Mouse (Mus musculus) macrophage (primary cell): ENCODE data around the gene Ebpl. TPM values are rescaled to one million over a fixed set of nuclear protein-coding genes. Genes with fewer than 3 reads are reported as not detected.
A peak's percentile ranks its signal among the peaks of the same experiment; 100 is the strongest.

ENCODE experiments used
- H3K27ac ChIP-seq: fragments of 350-480 bp; formaldehyde crosslinking; 2 replicates; pipeline ENCODE4 v1.9.0; 2021
- H3K36me3 ChIP-seq: fragments of 350-480 bp; formaldehyde crosslinking; 2 replicates; pipeline ENCODE4 v1.9.0; 2021; ENCODE audit errors: inconsistent target
- H3K4me3 ChIP-seq: fragments of 350-480 bp; formaldehyde crosslinking; 2 replicates; pipeline ENCODE4 v1.9.0; 2021; ENCODE audit errors: inconsistent target
- H3K79me2 ChIP-seq: fragments of 350-480 bp; formaldehyde crosslinking; 2 replicates; pipeline ENCODE4 v1.9.0; 2021; ENCODE audit errors: inconsistent target
- WGBS: methylation state at CpG from one replicate; pipeline ENCODE4 v1.1.7; 2026; ENCODE audit warnings: inconsistent platforms; ENCODE audit not compliant: missing documents; 5-methylcytosine and 5-hydroxymethylcytosine counted together
- polyA plus RNA-seq: library from polyadenylated mRNA; stranded (reverse); fragments of 250-400 nt; gene quantifications from 3 replicates; pipeline ENCODE4 v1.2.4, GENCODE M21; 2018; ENCODE audit warnings: inconsistent platforms

The Ebpl gene
- polyA plus RNA-seq, 1 experiment from 2014 or later = 1.0 TPM

DNA sequence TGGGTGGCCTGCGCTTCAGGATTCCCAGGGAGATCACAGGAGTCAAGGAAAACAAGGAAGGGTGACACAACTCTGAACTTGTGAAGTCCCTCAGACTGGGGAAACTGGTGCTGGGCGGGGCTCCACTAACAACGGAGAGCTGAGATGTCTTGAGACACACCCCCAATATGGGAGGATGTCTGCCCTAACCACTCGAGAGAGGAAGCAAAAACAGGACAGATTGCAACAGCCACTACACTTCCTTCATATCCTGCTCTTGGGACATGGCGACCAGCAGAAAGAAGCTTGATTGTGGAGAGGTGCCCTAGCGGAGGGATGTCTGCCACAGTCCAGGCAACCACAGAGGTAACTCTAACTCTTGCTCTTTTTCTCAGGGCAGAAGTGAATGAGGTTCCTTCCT lies 50.6 kb downstream of the Ebpl start, which contains the start of gene Arl11:
TSS of gene Arl11 (plus strand) at position 161 of the 400 bp plus-strand sequence.
- peak within 1 kb of the TSS; percentile 99 for H3K27ac ChIP-seq
- H3K4me3 ChIP-seq = peak within 1 kb of the TSS; percentile 65
- WGBS = 4% methylated on average over 6 of the region's 6 CpGs
- no peaks in the 10 kb centered on the region for H3K36me3 ChIP-seq
- H3K79me2 ChIP-seq = peaks cover 19% of the 10 kb centered on the region

- no peaks in the 10 kb centered on the region for H3K36me3 ChIP-seq
- WGBS = 71% methylated on average over 4 of the region's 4 CpGs
- H3K4me3 ChIP-seq = no peak overlapping the region
- no peak overlapping the region for H3K27ac ChIP-seq
- no peaks in the 10 kb centered on the region for H3K79me2 ChIP-seq
These were observed 56.1 kb downstream of the Ebpl start for GRCm38 (mm10) chr14:61303969-61304609.

DNA sequence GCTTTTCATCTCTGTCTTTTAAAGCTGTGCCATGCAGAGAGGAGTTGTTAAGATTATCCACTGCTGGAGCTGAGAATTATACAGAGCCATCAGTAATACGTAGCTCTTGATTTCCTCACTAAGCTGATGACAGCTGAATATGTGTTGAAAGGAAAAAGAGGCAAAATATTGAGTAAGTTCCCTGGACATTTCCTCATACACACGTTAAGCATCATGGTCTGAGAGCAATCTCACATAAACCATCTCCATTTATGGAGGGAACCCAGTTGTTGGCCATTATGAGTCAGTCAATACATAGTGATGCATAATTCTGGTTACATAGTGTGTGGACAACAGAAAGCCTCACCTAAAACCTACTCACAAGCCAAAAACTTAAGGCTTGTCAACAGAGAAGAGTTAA lies 57.8 kb downstream of the Ebpl start:
- Histone ChIP-seq H3K4me3 (no peak overlapping the region), H3K27ac (no peak overlapping the region), H3K79me2 (no peaks in the 10 kb centered on the region), H3K36me3 (no peaks in the 10 kb centered on the region)
- 47% methylated on average over 2 of the region's 2 CpGs for WGBS

DNA sequence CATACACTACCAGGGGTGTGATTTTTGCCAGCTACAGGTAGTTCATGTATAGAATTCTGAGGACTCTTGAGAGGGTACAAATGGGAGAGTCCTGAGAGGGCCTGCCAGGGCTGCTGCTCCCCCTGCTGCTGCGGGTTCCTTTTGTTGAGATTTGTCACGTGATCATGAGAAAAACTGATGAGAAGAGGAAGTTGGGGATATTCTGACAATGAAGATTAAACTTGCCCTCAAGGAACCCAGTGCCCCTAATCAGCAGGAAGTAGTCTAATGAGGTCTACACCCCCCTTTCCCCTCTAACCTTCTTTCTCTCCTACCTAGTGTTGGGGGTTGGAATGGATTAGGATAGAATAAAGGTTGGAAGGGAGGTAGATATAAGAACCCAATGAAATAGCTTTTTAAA lies 58.9 kb downstream of the Ebpl start:
- no peaks in the 10 kb centered on the region for H3K36me3 ChIP-seq
- H3K27ac ChIP-seq = no peak overlapping the region
- no peak overlapping the region for H3K4me3 ChIP-seq
- WGBS = 20% methylated on average over 2 of the region's 2 CpGs
- H3K79me2 ChIP-seq = no peaks in the 10 kb centered on the region

- H3K27ac ChIP-seq = no peak overlapping the region
- no peak overlapping the region for H3K4me3 ChIP-seq
- WGBS = 93% methylated on average over 6 of the region's 6 CpGs
- no peaks in the 10 kb centered on the region for H3K36me3 ChIP-seq
- H3K79me2 ChIP-seq = no peaks in the 10 kb centered on the region
These were observed 60.4 kb downstream of the Ebpl start for GRCm38 (mm10) chr14:61299810-61300209.

GRCm38 (mm10) chr14:61294738-61295079 lies 65.5 kb downstream of the Ebpl start:
- H3K36me3 ChIP-seq = no peaks in the 10 kb centered on the region
- whole genome bisulfite sequencing = 16% methylated on average over 5 of the region's 6 CpGs
- H3K79me2 ChIP-seq = no peaks in the 10 kb centered on the region
- H3K4me3 ChIP-seq = no peak overlapping the region
- no peak overlapping the region for H3K27ac ChIP-seq

GRCm38 (mm10) chr14:61293884-61294737 lies 66.1 kb downstream of the Ebpl start:
- 67% methylated on average over 16 of the region's 16 CpGs for WGBS
- Histone ChIP-seq H3K79me2 (no peaks in the 10 kb centered on the region), H3K27ac (no peak overlapping the region), H3K4me3 (no peak overlapping the region), H3K36me3 (no peaks in the 10 kb centered on the region)

DNA sequence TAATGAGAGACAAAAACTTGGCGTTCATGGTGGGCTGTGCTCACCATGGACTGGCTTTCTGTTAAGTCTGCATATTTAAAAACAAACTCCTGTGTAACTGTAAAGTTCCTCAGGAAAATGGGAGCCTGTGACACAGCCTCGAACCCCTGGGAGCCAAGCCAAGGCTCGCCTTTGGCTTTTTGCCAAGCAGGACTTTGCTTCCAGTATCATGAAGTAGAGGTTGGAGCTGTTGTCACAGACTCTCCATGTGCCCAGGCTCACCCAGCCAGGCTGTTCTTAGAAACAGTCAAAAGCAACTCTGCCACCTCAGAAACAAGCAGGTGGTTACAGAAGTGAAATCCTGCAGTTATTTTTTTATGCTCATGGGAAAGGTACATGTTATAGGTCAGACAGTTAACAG lies 69.6 kb downstream of the Ebpl start:
- Histone ChIP-seq H3K79me2 (no peaks in the 10 kb centered on the region), H3K4me3 (no peak overlapping the region), H3K36me3 (no peaks in the 10 kb centered on the region), H3K27ac (no peak overlapping the region)
- WGBS = 53% methylated on average over 3 of the region's 3 CpGs

DNA sequence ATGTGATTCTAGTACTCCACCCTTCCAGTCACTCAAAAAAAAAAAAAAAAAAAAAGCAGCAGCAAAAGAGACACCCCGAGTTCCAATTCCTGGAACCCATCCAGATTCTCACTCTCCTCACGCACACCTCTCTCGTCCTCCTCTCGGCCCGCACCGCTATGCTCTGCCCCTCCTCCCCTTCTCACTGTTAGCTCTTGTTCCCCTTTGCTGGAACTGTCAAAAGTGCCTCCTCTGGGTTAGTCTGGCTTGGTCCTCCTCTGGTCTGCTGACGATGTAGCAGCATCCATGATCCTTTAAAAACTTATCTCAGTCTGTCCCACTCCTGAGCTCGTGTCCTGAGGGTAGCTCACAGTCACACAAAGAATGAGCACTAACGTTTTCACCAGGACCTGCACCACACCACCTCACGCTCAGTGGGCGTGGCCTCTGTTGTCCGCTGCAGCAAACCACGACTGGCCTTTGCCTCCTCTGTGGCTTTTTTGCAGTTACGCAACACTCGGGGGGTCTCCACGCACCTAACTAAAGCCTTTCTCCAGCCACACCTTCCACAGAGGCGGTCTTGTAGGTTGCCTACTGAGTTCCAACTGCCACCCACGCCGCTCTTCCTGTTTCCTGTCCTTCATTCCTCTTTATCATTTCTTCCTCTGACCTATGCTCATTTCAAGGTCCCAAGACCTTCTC lies 71.5 kb downstream of the Ebpl start:
- Histone ChIP-seq H3K27ac (no peak overlapping the region), H3K79me2 (no peaks in the 10 kb centered on the region), H3K4me3 (peak overlapping the region; percentile 7; the same call in 1 of the 2 replicates), H3K36me3 (no peaks in the 10 kb centered on the region)
- WGBS = 6% methylated on average over 19 of the region's 19 CpGs

Other genes starting within 250 kb of the Ebpl start
- 0.84 to 2.5 TPM (median 1.3 TPM) in 3 replicates for gene Sacs, start 222.0 kb downstream of the Ebpl start, polyA plus RNA-seq
- not detected in 3 replicates for gene Sgcg, start 101.9 kb downstream of the Ebpl start, polyA plus RNA-seq
- gene Arl11, start 50.7 kb downstream of the Ebpl start, polyA plus RNA-seq = 105 to 134 TPM (median 133 TPM) in 3 replicates
- gene Kpna3, start 79.4 kb upstream of the Ebpl start, polyA plus RNA-seq = 41.3 to 59.7 TPM (median 53.6 TPM) in 3 replicates
- gene Spryd7, start 196.4 kb upstream of the Ebpl start, polyA plus RNA-seq = 21.3 to 37.9 TPM (median 22.4 TPM) in 3 replicates
- 6.3 to 8.2 TPM (median 7.2 TPM) in 3 replicates for gene Trim13, start 237.8 kb upstream of the Ebpl start, polyA plus RNA-seq
- not detected in 3 replicates for gene Kcnrg, start 247.0 kb upstream of the Ebpl start, polyA plus RNA-seq